Mouse (Mus musculus) heart, adult 18-20 months (tissue): ENCODE data around the gene Gm10197. TPM values are rescaled to one million over a fixed set of nuclear protein-coding genes. Genes with fewer than 3 reads are reported as not detected.

ENCODE experiments used
- total RNA-seq, 2 experiments: library from RNA; stranded (reverse); gene quantifications; 2 replicates each; pipeline ENCODE4 v1.2.3; 2021

Gene Gm10197
- total RNA-seq, 2 experiments from 2014 or later, result not detected

Other genes starting within 250 kb of the Gm10197 start
- 10 to 100 TPM; 44.3 to 52.5 TPM for gene Add3, start 231.3 kb downstream of the Gm10197 start, total RNA-seq
- 10 to 100 TPM; 37.8 to 42.7 TPM for gene Mxi1, start 61.2 kb downstream of the Gm10197 start, total RNA-seq
- 10 to 100 TPM; 33.5 to 34.6 TPM for gene Smndc1, start 18.8 kb upstream of the Gm10197 start, total RNA-seq
- 1 to 10 TPM; 3.3 to 4.2 TPM for gene Dusp5, start 157.3 kb upstream of the Gm10197 start, total RNA-seq
- gene Nutf2-ps1, start 217.3 kb upstream of the Gm10197 start, total RNA-seq, result 10 to 100 TPM; 61.0 to 86.5 TPM
- 10 to 100 TPM; 20.2 to 22.6 TPM for gene Smc3, start 228.6 kb upstream of the Gm10197 start, total RNA-seq